Mouse (Mus musculus) stomach, postnatal 0 days (tissue): ENCODE measurements at regions not wholly inside any gene's neighbourhood (a gene's known extent, or its start where the extent isn't known, plus 50 kb on each side); places are given as distances from the start of the nearest gene placed in this dataset.

Source experiments
- ATAC-seq: fragments of 200-750 bp; cut with Nextera tagmentation; 2 replicates; pipeline ENCODE4 v1.8.0; 2017; ENCODE audit not compliant: low FRiP score, low TSS enrichment
- DNase-seq: peaks from one replicate; pipeline ENCODE4 v3.0.0-alpha.2; 2016; ENCODE audit warnings: low spot score
- H3K27ac ChIP-seq: fragments of 300-500 bp; sonication (generic); replicated peaks from 2 replicates; pipeline ENCODE4 v1.5.1; 2014; ENCODE audit warnings: mild to moderate bottlenecking, control low read depth
- H3K27me3 ChIP-seq: fragments of 300-500 bp; sonication (generic); 2 replicates; pipeline ENCODE4 v1.6.1; 2014; ENCODE audit warnings: low read length; ENCODE audit not compliant: control insufficient read depth, insufficient read depth
- H3K36me3 ChIP-seq: fragments of 300-500 bp; sonication (generic); 2 replicates; pipeline ENCODE4 v1.6.1; 2014; ENCODE audit warnings: low read length, mixed read lengths; ENCODE audit not compliant: control insufficient read depth, insufficient read depth
- H3K4me1 ChIP-seq: fragments of 300-500 bp; sonication (generic); replicated peaks from 2 replicates; pipeline ENCODE4 v1.6.1; 2014; ENCODE audit warnings: antibody characterized with exemption; ENCODE audit not compliant: control insufficient read depth, insufficient read depth
- H3K4me2 ChIP-seq: fragments of 300-500 bp; sonication (generic); replicated peaks from 2 replicates; pipeline ENCODE4 v1.6.1; 2014; ENCODE audit warnings: low read depth, mild to moderate bottlenecking, control low read depth, moderate library complexity
- H3K4me3 ChIP-seq: fragments of 300-500 bp; sonication (generic); 2 replicates; pipeline ENCODE4 v1.5.1; 2014; ENCODE audit warnings: low read depth, low read length, control low read depth
- H3K9ac ChIP-seq: fragments of 300-500 bp; sonication (generic); 2 replicates; pipeline ENCODE4 v1.6.1; 2014; ENCODE audit warnings: mild to moderate bottlenecking, low read length, control low read depth, mixed read lengths
- H3K9me3 ChIP-seq: fragments of 300-500 bp; sonication (generic); 2 replicates; pipeline ENCODE4 v1.6.1; 2016; ENCODE audit warnings: low read length; ENCODE audit not compliant: control insufficient read depth
- CTCF ChIP-seq: IDR thresholded peaks from 2 replicates; pipeline ENCODE4 v1.5.1; 2016; ENCODE audit warnings: antibody characterized with exemption, low read depth, mild to moderate bottlenecking, moderate library complexity
- EP300 ChIP-seq: optimal IDR thresholded peaks from 2 replicates; pipeline ENCODE3; 2016; ENCODE audit warnings: antibody characterized with exemption
- WGBS: fragments of 180-500 bp; shearing (Covaris S2); extraction: QIAGEN DNeasy Blood & Tissue Kit; methylation state at CpG from one replicate; pipeline ENCODE4 v1.1.7; 2014; 5-methylcytosine and 5-hydroxymethylcytosine counted together

GRCm38 (mm10) chr2:72578322-72578721 lies 102.4 kb downstream of the Cdca7 start:
- DNase-seq, result no peak
- H3K4me3 ChIP-seq, result no peak overlapping the region
- H3K4me2 ChIP-seq, result no peak overlapping the region
- H3K27ac ChIP-seq, result no peak overlapping the region
- no peaks in the 10 kb centered on the region for H3K27me3 ChIP-seq
- 71% methylated on average over 1 of the region's 1 CpGs for WGBS
- H3K9ac ChIP-seq, result no peak overlapping the region
- no peaks in the 10 kb centered on the region for H3K36me3 ChIP-seq
- no peak for ATAC-seq
- no peaks in the 10 kb centered on the region for H3K9me3 ChIP-seq
- H3K4me1 ChIP-seq, result no peaks in the 10 kb centered on the region
- TF ChIP-seq EP300, result no peak
- TF ChIP-seq CTCF, result no peak

GRCm38 (mm10) chr2:72581136-72581535 lies 105.2 kb downstream of the Cdca7 start:
- Histone ChIP-seq H3K4me2 (no peak overlapping the region), H3K36me3 (no peaks in the 10 kb centered on the region), H3K27me3 (no peaks in the 10 kb centered on the region), H3K9me3 (no peaks in the 10 kb centered on the region), H3K9ac (no peak overlapping the region), H3K4me3 (no peak overlapping the region), H3K27ac (no peak overlapping the region), H3K4me1 (no peaks in the 10 kb centered on the region)
- 63% methylated on average over 6 of the region's 6 CpGs for WGBS
- TF ChIP-seq EP300, result no peak
- no peak for TF ChIP-seq CTCF
- DNase-seq, result no peak
- no peak for ATAC-seq

- Histone ChIP-seq H3K27ac (no peak overlapping the region), H3K4me2 (no peak overlapping the region), H3K9me3 (no peaks in the 10 kb centered on the region), H3K4me1 (no peaks in the 10 kb centered on the region), H3K9ac (no peak overlapping the region), H3K4me3 (no peak overlapping the region), H3K27me3 (no peaks in the 10 kb centered on the region), H3K36me3 (no peaks in the 10 kb centered on the region)
- DNase-seq (no peak), ATAC-seq (no peak)
- 68% methylated on average over 7 of the region's 7 CpGs for WGBS
- TF ChIP-seq CTCF (no peak), EP300 (no peak)
Observed at GRCm38 (mm10) chr2:72588814-72589213, 112.9 kb downstream of the Cdca7 start.

- H3K9ac ChIP-seq, result no peak overlapping the region
- H3K36me3 ChIP-seq, result no peaks in the 10 kb centered on the region
- no peaks in the 10 kb centered on the region for H3K27me3 ChIP-seq
- 35% methylated on average over 3 of the region's 3 CpGs for WGBS
- no peaks in the 10 kb centered on the region for H3K9me3 ChIP-seq
- no peak overlapping the region for H3K4me3 ChIP-seq
- ATAC-seq (no peak), DNase-seq (no peak)
- H3K4me1 ChIP-seq, result no peaks in the 10 kb centered on the region
- no peak overlapping the region for H3K4me2 ChIP-seq
- no peak for TF ChIP-seq CTCF
- TF ChIP-seq EP300, result no peak
- H3K27ac ChIP-seq, result no peak overlapping the region
Observed at GRCm38 (mm10) chr2:72592011-72592410, 116.1 kb downstream of the Cdca7 start.

GRCm38 (mm10) chr2:72596994-72597925 lies 121.3 kb downstream of the Cdca7 start:
- ATAC-seq (no peak), DNase-seq (no peak)
- no peak overlapping the region for H3K4me2 ChIP-seq
- H3K9me3 ChIP-seq, result no peaks in the 10 kb centered on the region
- no peak for TF ChIP-seq EP300
- no peak for TF ChIP-seq CTCF
- 57% methylated on average over 14 of the region's 14 CpGs for WGBS
- no peak overlapping the region for H3K27ac ChIP-seq
- no peaks in the 10 kb centered on the region for H3K27me3 ChIP-seq
- H3K4me3 ChIP-seq, result no peak overlapping the region
- H3K4me1 ChIP-seq, result no peaks in the 10 kb centered on the region
- no peaks in the 10 kb centered on the region for H3K36me3 ChIP-seq
- H3K9ac ChIP-seq, result no peak overlapping the region

GRCm38 (mm10) chr2:72597941-72598340 lies 122.0 kb downstream of the Cdca7 start:
- WGBS, result 52% methylated on average over 9 of the region's 9 CpGs
- Histone ChIP-seq H3K4me3 (no peak overlapping the region), H3K4me1 (no peaks in the 10 kb centered on the region), H3K9me3 (no peaks in the 10 kb centered on the region), H3K9ac (no peak overlapping the region), H3K27me3 (no peaks in the 10 kb centered on the region), H3K4me2 (no peak overlapping the region), H3K36me3 (no peaks in the 10 kb centered on the region), H3K27ac (no peak overlapping the region)
- TF ChIP-seq EP300 (no peak), CTCF (no peak)
- ATAC-seq, result no peak
- DNase-seq, result no peak
